Mouse (Mus musculus) liver, embryonic 16.5 days (tissue): ENCODE measurements around the gene A4galt. TPM values are rescaled to one million over a fixed set of nuclear protein-coding genes. Genes with fewer than 3 reads are reported as not detected.

Experiments
- ATAC-seq: fragments of 200-750 bp; cut with Nextera tagmentation; 2 replicates; pipeline ENCODE4 v1.8.0; 2017; ENCODE audit warnings: low read depth, mild to moderate bottlenecking, moderate number of reproducible peaks, moderate library complexity
- H3K27ac ChIP-seq: fragments of 300-500 bp; sonication (generic); 2 replicates; pipeline ENCODE4 v1.5.1; 2014; ENCODE audit warnings: mild to moderate bottlenecking, low read length
- H3K27me3 ChIP-seq: fragments of 300-500 bp; sonication (generic); 2 replicates; pipeline ENCODE4 v1.6.1; 2014; ENCODE audit warnings: low read depth, low read length, mixed read lengths; ENCODE audit not compliant: control insufficient read depth, insufficient read depth
- H3K36me3 ChIP-seq: fragments of 300-500 bp; sonication (generic); 2 replicates; pipeline ENCODE4 v1.6.1; 2014; ENCODE audit warnings: mild to moderate bottlenecking; ENCODE audit not compliant: control insufficient read depth, insufficient read depth
- H3K4me1 ChIP-seq: fragments of 300-500 bp; sonication (generic); 2 replicates; pipeline ENCODE4 v1.6.1; 2014; ENCODE audit warnings: low read depth, low read length, mixed read lengths; ENCODE audit not compliant: control insufficient read depth
- H3K4me2 ChIP-seq: fragments of 300-500 bp; sonication (generic); 2 replicates; pipeline ENCODE4 v1.6.1; 2014; ENCODE audit warnings: low read depth, low read length, mixed read lengths
- H3K4me3 ChIP-seq: fragments of 300-500 bp; sonication (generic); 2 replicates; pipeline ENCODE4 v1.5.1; 2014; ENCODE audit warnings: low read depth, mild to moderate bottlenecking, low read length
- H3K9ac ChIP-seq: fragments of 300-500 bp; sonication (generic); 2 replicates; pipeline ENCODE4 v1.6.1; 2014; ENCODE audit warnings: low read depth, low read length
- H3K9me3 ChIP-seq: fragments of 300-500 bp; sonication (generic); replicated peaks from 2 replicates; pipeline ENCODE4 v1.6.1; 2016; ENCODE audit warnings: low read length; ENCODE audit not compliant: control insufficient read depth
- WGBS: fragments of 180-500 bp; shearing (Covaris S2); extraction: QIAGEN DNeasy Blood & Tissue Kit; methylation state at CpG from one replicate; pipeline ENCODE4 v1.1.7; 2014; ENCODE audit not compliant: insufficient replicate concordance; 5-methylcytosine and 5-hydroxymethylcytosine counted together
- polyA plus RNA-seq: library from polyadenylated mRNA; unstranded; fragments of >200 nt; fragmentation: Nextera tagmentation; extraction: Ambion mirVana; gene quantifications from 2 replicates; pipeline ENCODE4 v1.2.1, GENCODE M21; 2015

Gene A4galt
- polyA plus RNA-seq, 1 experiment from 2014 or later: 0.13 TPM

GRCm38 (mm10) chr15:83255191-83255782 lies 3.7 kb upstream of the A4galt start:
- 76% methylated on average over 3 of the region's 4 CpGs for WGBS
- ATAC-seq: no peak
- Histone ChIP-seq H3K9ac (no peak overlapping the region), H3K4me3 (no peak overlapping the region), H3K4me2 (no peak overlapping the region), H3K27ac (no peak overlapping the region), H3K9me3 (no peaks in the 10 kb centered on the region), H3K36me3 (no peaks in the 10 kb centered on the region), H3K27me3 (peaks cover 26% of the 10 kb centered on the region), H3K4me1 (no peaks in the 10 kb centered on the region; the same call in 1 of the 2 replicates)

- Histone ChIP-seq H3K4me3 (no peak overlapping the region), H3K4me2 (no peak overlapping the region), H3K27ac (no peak overlapping the region), H3K9me3 (no peaks in the 10 kb centered on the region), H3K36me3 (no peaks in the 10 kb centered on the region), H3K27me3 (peaks cover 34% of the 10 kb centered on the region), H3K4me1 (no peaks in the 10 kb centered on the region; the same call in 1 of the 2 replicates), H3K9ac (no peak overlapping the region)
- WGBS: 41% methylated on average over 10 of the region's 10 CpGs
- no peak for ATAC-seq
Observed at GRCm38 (mm10) chr15:83254372-83255070, 2.9 kb upstream of the A4galt start.

- Histone ChIP-seq H3K4me3 (no peak overlapping the region), H3K4me1 (no peaks in the 10 kb centered on the region; the same call in 1 of the 2 replicates), H3K27ac (no peak overlapping the region), H3K4me2 (no peak overlapping the region), H3K27me3 (peaks cover 41% of the 10 kb centered on the region), H3K9ac (no peak overlapping the region), H3K9me3 (no peaks in the 10 kb centered on the region), H3K36me3 (no peaks in the 10 kb centered on the region)
- no peak for ATAC-seq
- WGBS: 63% methylated on average over 14 of the region's 14 CpGs
Observed at GRCm38 (mm10) chr15:83252060-83252459, 486 bp upstream of the A4galt start.

GRCm38 (mm10) chr15:83250651-83251175 lies 861 bp downstream of the A4galt start:
- peaks cover 41% of the 10 kb centered on the region for H3K27me3 ChIP-seq
- no peaks in the 10 kb centered on the region for H3K36me3 ChIP-seq
- peak overlapping the region; percentile 47 for H3K4me3 ChIP-seq
- H3K4me2 ChIP-seq: peak overlapping the region; percentile 62
- H3K4me1 ChIP-seq: no peaks in the 10 kb centered on the region; the same call in 1 of the 2 replicates
- WGBS: 5% methylated on average over 20 of the region's 20 CpGs
- no peak overlapping the region for H3K9ac ChIP-seq
- ATAC-seq: no peak
- H3K9me3 ChIP-seq: no peaks in the 10 kb centered on the region
- H3K27ac ChIP-seq: no peak overlapping the region

- Histone ChIP-seq H3K27me3 (peaks cover 41% of the 10 kb centered on the region), H3K9me3 (no peaks in the 10 kb centered on the region)
- ATAC-seq: no peak
Observed at GRCm38 (mm10) chr15:83249535-83250287, 1.9 kb downstream of the A4galt start.

GRCm38 (mm10) chr15:83248236-83248844 lies 3.2 kb downstream of the A4galt start:
- Histone ChIP-seq H3K27ac (no peak overlapping the region), H3K9me3 (no peaks in the 10 kb centered on the region), H3K4me3 (no peak overlapping the region), H3K4me2 (no peak overlapping the region), H3K36me3 (no peaks in the 10 kb centered on the region), H3K4me1 (no peaks in the 10 kb centered on the region), H3K27me3 (peaks cover 41% of the 10 kb centered on the region), H3K9ac (no peak overlapping the region)
- ATAC-seq: no peak
- 38% methylated on average over 14 of the region's 14 CpGs for WGBS

More at GRCm38 (mm10) chr15:83249535-83250287, 1.9 kb downstream of the A4galt start:
- no peak overlapping the region for H3K9ac ChIP-seq
- no peak overlapping the region for H3K27ac ChIP-seq
- whole genome bisulfite sequencing: 68% methylated on average over 12 of the region's 12 CpGs
- H3K36me3 ChIP-seq: no peaks in the 10 kb centered on the region
- no peak overlapping the region for H3K4me2 ChIP-seq
- no peaks in the 10 kb centered on the region; the same call in 1 of the 2 replicates for H3K4me1 ChIP-seq
- no peak overlapping the region for H3K4me3 ChIP-seq

- Histone ChIP-seq H3K27ac (no peak overlapping the region), H3K27me3 (peaks cover 6% of the 10 kb centered on the region), H3K9ac (no peak overlapping the region), H3K36me3 (no peaks in the 10 kb centered on the region), H3K4me3 (no peak overlapping the region), H3K9me3 (no peaks in the 10 kb centered on the region), H3K4me1 (no peaks in the 10 kb centered on the region), H3K4me2 (no peak overlapping the region)
- ATAC-seq: no peak
- 65% methylated on average over 3 of the region's 3 CpGs for WGBS
Observed at GRCm38 (mm10) chr15:83244371-83244770, 7.2 kb downstream of the A4galt start.

GRCm38 (mm10) chr15:83241961-83242680 lies 9.5 kb downstream of the A4galt start:
- no peak overlapping the region for H3K4me2 ChIP-seq
- H3K9ac ChIP-seq: no peak overlapping the region
- no peak for ATAC-seq
- H3K4me3 ChIP-seq: no peak overlapping the region
- H3K27ac ChIP-seq: no peak overlapping the region
- no peaks in the 10 kb centered on the region for H3K4me1 ChIP-seq
- 54% methylated on average over 4 of the region's 4 CpGs for WGBS
- no peaks in the 10 kb centered on the region for H3K27me3 ChIP-seq
- H3K9me3 ChIP-seq: no peaks in the 10 kb centered on the region
- no peaks in the 10 kb centered on the region for H3K36me3 ChIP-seq
